Mouse (Mus musculus) megakaryocyte progenitor cell, adult 5-6 weeks (primary cell): Measurements from ENCODE around the gene Sh2d3c. TPM values are rescaled to one million over a fixed set of nuclear protein-coding genes. Genes with fewer than 3 reads are reported as not detected.

Source experiments
- ATAC-seq: replicated peaks from 2 replicates; pipeline ENCODE4 v1.8.0; 2016; ENCODE audit warnings: mild to moderate bottlenecking, moderate TSS enrichment, inconsistent platforms; ENCODE audit not compliant: poor library complexity
- total RNA-seq, 2 experiments: library from RNA; stranded (forward) in 1 of 2; stranded (reverse) in 1 of 2; fragments of 157-497, 149-512 nt in 1 of 2; fragments of 200-1000 nt in 1 of 2; gene quantifications; 2 replicates each; pipeline versions ENCODE4 v1.2.3 to v1.2.4; 2015 to 2017

Sh2d3c gene
- total RNA-seq, 2 experiments from 2014 or later, result 10.7 to 18.2 TPM

DNA sequence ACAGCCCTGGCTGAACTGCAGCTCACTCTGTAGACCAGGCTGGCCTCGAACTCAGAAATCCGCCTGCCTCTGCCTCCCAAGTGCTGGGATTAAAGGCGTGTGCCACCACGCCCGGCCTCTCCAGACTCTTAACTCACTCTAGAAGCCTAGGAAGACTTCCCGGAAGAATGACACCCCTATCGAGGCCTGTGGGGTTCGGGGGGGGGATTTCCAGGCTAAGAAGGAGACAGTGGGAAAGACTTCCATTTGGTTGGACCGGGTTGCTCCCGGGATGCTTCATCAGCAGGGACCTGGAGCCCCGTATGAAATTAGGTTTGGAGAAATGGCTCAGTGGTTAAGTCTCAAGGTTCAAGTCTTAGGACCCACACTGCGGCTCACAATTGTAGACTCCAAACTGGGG is 26.2 kb upstream of the Sh2d3c start:
- no peak for ATAC-seq

- ATAC-seq, result no peak
These were observed 21.2 kb upstream of the Sh2d3c start for GRCm38 (mm10) chr2:32699680-32700079.

GRCm38 (mm10) chr2:32700966-32701743 is 19.7 kb upstream of the Sh2d3c start:
- no peak for ATAC-seq

DNA sequence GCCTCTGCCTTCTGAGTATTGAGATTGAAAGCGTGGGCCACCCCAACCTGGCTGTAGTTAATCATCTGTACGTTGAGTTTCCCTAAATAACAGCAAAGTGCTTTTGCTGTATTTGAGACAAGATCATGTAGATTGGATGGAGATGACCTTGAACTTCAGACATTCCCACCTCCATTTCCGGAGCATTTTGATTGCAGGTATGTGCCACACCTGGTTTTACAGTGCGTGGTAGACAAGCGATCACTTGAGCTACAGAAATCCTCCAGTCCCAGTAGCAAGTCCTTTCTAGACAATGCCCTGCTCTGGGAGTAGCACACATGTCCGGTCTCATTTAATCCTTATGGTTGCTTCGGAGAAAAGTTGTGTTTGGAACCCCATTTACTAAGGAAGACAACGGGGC is 17.8 kb upstream of the Sh2d3c start:
- ATAC-seq, result no peak

GRCm38 (mm10) chr2:32704021-32704421 is 16.8 kb upstream of the Sh2d3c start, which contains the start of gene Fpgs:
TSS of gene Fpgs (minus strand) at chr2:32704145.
- ATAC-seq, result no peak

GRCm38 (mm10) chr2:32705018-32705417 is 15.8 kb upstream of the Sh2d3c start:
- ATAC-seq, result no peak

GRCm38 (mm10) chr2:32706971-32707370 is 13.9 kb upstream of the Sh2d3c start:
- no peak for ATAC-seq

- ATAC-seq, result peak; percentile 29
These were observed 12.2 kb upstream of the Sh2d3c start for GRCm38 (mm10) chr2:32708643-32709042.

DNA sequence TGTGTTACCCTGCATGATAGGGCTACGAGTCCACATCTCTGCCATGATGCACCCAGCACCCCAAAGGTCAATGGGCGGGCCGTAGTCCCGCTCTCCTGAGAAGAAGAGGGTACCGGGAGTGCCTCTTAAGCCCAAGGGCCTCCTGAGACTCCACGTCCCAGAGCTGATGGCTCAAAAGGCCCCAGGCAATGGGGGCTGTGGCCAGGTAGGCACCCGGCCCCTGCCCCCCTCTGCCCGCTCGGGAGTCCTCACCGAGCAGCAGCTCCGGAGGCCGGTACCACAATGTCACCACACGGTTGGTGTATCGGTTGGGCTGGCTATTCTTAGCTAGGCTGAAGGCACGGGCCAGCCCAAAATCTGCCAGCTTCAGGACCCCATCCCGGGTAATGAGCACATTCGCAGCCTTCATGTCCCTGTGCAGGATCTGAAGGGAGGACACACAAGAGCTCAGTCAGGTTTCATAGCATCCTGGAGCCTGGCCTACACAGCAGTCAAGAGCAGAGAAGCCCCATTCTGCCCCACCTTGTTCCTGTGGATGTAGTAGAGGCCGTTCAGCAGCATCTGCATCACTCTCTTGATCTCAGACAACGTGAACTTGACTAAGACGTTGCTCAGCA is 11.2 kb upstream of the Sh2d3c start:
- no peak for ATAC-seq

DNA sequence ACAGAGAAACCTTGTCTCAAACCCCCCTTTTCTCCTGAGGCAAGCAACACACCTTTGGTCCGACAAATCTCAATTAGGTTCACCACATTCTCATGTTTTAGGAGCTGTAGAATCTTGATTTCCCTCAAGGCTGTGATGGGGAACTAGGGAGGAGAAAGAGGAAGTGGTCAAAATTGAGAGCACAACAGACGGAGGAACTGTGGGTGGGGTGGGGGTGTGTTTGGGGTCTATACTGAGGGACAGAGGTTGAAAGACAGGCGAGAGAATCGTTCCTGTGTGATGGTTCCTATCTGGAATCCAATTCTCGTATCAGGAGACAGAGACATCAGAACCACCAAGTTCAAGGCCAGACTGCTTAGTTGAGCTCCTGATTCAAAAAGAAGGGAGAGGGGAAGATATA is 10.4 kb upstream of the Sh2d3c start:
- no peak for ATAC-seq

- no peak for ATAC-seq
These were observed 9.4 kb upstream of the Sh2d3c start for GRCm38 (mm10) chr2:32711301-32712056.

DNA sequence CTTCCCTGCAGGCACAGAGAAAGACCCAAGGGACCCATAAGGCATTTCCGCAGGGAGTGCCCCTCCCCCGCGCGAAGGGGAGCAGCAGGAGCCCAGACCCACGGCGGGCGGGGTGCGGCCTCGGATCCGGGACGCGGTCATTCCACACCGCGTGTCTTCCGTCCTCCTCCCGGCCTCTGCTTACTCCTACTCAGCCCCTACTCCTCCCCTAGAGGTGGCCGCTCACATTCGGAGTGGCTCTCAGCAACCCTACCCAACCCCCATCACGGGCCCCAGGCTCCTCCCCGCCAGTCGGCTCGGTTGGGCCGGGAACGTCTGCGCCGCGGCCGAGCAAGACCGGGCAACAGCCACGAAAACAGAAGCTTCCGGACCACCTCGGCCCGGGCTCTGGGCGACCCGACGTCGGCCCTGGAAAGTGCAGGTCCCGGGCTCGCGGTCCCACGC is 8.7 kb upstream of the Sh2d3c start:
- ATAC-seq, result peak; percentile 15

GRCm38 (mm10) chr2:32712586-32712933 is 8.3 kb upstream of the Sh2d3c start:
- ATAC-seq, result peak; percentile 48

GRCm38 (mm10) chr2:32712934-32713817 is 7.7 kb upstream of the Sh2d3c start, which contains the start of gene Cdk9:
TSS of gene Cdk9 (minus strand) at chr2:32713076.
- peak; percentile 58 for ATAC-seq

DNA sequence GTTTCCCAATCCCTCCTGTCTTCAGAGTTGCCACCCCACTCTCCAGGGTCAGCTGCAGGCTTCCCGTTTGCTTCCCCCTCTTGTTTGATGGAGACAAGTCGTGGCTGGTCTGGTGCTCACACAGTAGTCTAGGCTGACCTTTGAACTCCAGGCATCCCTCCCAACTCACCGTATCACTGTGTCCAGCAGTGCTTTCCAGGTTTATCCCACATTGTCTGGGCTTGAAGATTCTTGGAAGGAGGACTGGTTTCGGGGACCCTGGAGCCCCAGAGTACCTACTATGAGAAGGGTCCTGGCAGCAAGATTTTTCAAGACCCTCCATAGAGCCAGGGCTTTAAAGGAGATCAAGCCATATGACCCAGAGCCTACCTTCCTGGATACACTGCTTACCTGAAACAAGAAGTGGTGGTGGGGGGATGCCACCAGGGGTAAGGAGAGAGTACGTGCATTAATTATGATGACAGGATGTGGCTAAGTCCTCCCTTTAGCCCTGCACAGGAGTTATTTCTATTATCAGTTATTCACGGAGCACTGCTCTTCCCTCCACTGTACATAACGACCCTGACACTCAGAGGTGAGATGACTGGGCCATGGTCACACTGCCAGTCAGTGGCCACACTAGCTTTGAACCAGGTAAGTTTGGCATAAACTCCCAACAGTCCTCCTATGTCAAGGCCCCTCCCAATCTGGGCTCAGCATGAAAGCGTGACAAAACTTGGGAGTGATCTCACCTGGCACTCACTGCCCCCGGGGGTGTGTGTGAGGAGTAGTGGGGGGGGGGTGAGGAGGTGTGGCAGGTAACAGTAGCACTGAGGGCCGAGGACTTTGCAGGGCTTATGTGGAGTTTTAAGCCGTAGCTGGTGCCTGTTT is 6.5 kb upstream of the Sh2d3c start:
- ATAC-seq, result no peak

GRCm38 (mm10) chr2:32714987-32715425 is 5.8 kb upstream of the Sh2d3c start:
- peak; percentile 53 for ATAC-seq

DNA sequence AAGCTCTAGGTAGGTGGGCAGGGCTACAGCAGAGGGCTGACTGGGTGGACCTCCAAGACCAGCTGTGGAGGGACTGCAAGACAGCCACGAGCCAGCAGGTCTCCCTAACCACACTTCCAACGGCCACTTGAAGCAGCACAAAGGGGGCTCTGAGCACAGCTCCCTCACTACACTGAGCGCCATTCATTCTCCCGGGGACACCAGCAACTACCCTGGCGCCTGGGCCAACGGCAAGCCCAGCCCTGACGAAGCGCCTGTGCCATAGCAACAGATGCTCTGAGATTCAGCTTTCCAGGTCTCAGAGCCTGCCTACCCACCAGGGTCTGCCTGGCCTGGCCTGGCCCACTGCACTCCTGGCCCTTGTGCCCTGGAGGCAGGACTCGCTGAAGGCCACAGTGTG is 2.1 kb upstream of the Sh2d3c start:
- 0 out of 2 replicates have a peak, but pooled peaks have one; percentile 5 for ATAC-seq

DNA sequence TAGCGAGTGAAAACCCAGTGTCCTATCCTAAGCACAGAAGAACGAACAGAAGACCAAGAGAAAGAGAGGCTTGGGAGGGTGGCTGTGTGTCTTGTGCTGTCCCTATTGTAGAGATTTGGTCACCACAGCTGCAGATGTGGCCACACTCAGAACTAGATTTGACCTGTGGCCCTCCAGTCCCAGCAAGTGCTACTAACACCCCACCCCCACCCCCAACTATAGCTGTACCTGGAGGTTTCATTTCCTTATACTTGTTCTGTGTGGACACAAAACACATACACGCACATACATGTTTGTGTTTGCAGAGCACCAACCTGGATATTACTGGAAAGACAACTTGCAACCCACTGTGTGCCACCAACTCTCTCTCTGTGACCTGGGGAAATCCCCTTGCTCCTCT is 802 bp upstream of the Sh2d3c start:
- no peak for ATAC-seq

- ATAC-seq, result peak; percentile 50
These were observed 1.2 kb downstream of the Sh2d3c start for GRCm38 (mm10) chr2:32722046-32722445.

- ATAC-seq, result no peak
These were observed 1.7 kb downstream of the Sh2d3c start for GRCm38 (mm10) chr2:32722581-32722980.
